Mouse (Mus musculus) forebrain, embryonic 10.5 days (tissue): ENCODE data around the gene Ltbp1. TPM values are rescaled to one million over a fixed set of nuclear protein-coding genes. Genes with fewer than 3 reads are reported as not detected.

Experiments
- DNase-seq: peaks from one replicate; pipeline ENCODE4 v3.0.0-alpha.2; 2017; ENCODE audit warnings: low spot score; ENCODE audit errors: extremely low spot score
- H3K27ac ChIP-seq: fragments of 300-500 bp; sonication (generic); 2 replicates; pipeline ENCODE4 v1.5.1; 2016; ENCODE audit warnings: mild to moderate bottlenecking
- H3K27me3 ChIP-seq: fragments of 300-500 bp; sonication (generic); 2 replicates; pipeline ENCODE4 v1.6.1; 2016; ENCODE audit warnings: mild to moderate bottlenecking; ENCODE audit not compliant: poor library complexity, severe bottlenecking
- H3K36me3 ChIP-seq: fragments of 300-500 bp; sonication (generic); replicated peaks from 2 replicates; pipeline ENCODE4 v1.6.1; 2016; ENCODE audit warnings: mild to moderate bottlenecking, moderate library complexity
- H3K4me1 ChIP-seq: fragments of 300-500 bp; sonication (generic); 2 replicates; pipeline ENCODE4 v1.6.1; 2016
- H3K4me3 ChIP-seq: fragments of 300-500 bp; sonication (generic); 2 replicates; pipeline ENCODE4 v1.5.1; 2016; ENCODE audit warnings: mild to moderate bottlenecking, moderate library complexity
- H3K9me3 ChIP-seq: fragments of 300-500 bp; sonication (generic); 2 replicates; pipeline ENCODE4 v1.6.1; 2016; ENCODE audit warnings: mild to moderate bottlenecking, moderate library complexity
- WGBS: fragments of 180-500 bp; shearing (Covaris S2); methylation state at CpG from one replicate; pipeline ENCODE4 v1.1.7; 2016; 5-methylcytosine and 5-hydroxymethylcytosine counted together
- polyA plus RNA-seq: library from polyadenylated mRNA; unstranded; fragments of >200 nt; fragmentation: Nextera tagmentation; extraction: Ambion mirVana; gene quantifications from 2 replicates; pipeline ENCODE4 v1.2.1, GENCODE M21; 2016

Ltbp1 gene
- polyA plus RNA-seq, 1 experiment from 2014 or later, result 4.5 TPM

GRCm38 (mm10) chr17:75441260-75441830 lies 436.0 kb downstream of the Ltbp1 start:
- 94% methylated on average over 5 of the region's 5 CpGs for WGBS
- Histone ChIP-seq H3K4me1 (peaks cover 3% of the 10 kb centered on the region; the same call in 1 of the 2 replicates), H3K27me3 (no peaks in the 10 kb centered on the region), H3K27ac (no peak overlapping the region), H3K4me3 (no peak overlapping the region), H3K36me3 (no peaks in the 10 kb centered on the region), H3K9me3 (no peaks in the 10 kb centered on the region)
- no peak for DNase-seq
